In the genomic region with DNA sequence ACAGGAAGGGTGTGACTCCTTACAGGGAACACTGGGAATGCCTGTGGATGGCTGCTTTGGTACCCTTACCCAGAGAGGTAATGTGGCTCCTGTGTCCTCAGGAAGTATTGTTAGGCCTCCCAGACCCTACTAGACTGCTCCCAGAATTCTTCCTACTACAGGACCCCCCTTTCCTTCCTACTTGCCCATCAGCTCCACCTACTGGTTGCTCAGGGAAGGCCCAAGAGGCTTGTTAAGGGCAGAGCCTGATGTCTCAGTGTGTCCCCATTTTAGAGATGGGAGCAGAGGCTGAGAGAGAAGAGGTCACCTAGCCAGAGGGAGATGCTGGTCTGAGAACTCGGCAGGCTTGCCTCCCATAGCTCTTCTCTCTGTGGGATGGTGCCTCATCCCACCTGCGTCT, we compare ENCODE assay signal across 7 mouse cellular contexts.
DNase-seq lines count a peak whose midpoint lies in the region; ATAC-seq and TF ChIP-seq lines count a peak whose summit lies in the region.

No protein-coding gene starts in this region.

- H3K27ac ChIP-seq in layer of hippocampus, adult 2 months, result no peak overlapping the region
- H3K27ac ChIP-seq in lung, postnatal 0 days (ENCODE audit: low read length), result no peak overlapping the region
- no peak overlapping the region for H3K27ac ChIP-seq in intestine, embryonic 15.5 days

- no peak overlapping the region for H3K4me2 ChIP-seq in lung, postnatal 0 days (replicated peaks; ENCODE audit: low read depth, low read length)
- no peak overlapping the region for H3K4me2 ChIP-seq in intestine, embryonic 15.5 days (replicated peaks)

- peak in 1 of 2 experiments; percentile 44 for DNase-seq in layer of hippocampus, adult 2 months (ENCODE audit: low spot score in 2 of 2)
- no peak for DNase-seq in layer of hippocampus, adult 9-11 months
- DNase-seq in ZHBTc4 (ENCODE audit: low read depth, low spot score), result peak; percentile 66
- peak; percentile 52 for DNase-seq in embryo, embryonic 11 days
- peak; percentile 49 for DNase-seq in lung, postnatal 0 days (ENCODE audit: low spot score)
- DNase-seq in right cerebral cortex, postnatal 4 days, result no peak

- no peak overlapping the region for H3K4me3 ChIP-seq in layer of hippocampus, adult 2 months
- no peak overlapping the region for H3K4me3 ChIP-seq in lung, postnatal 0 days (ENCODE audit: low read depth, low read length)
- H3K4me3 ChIP-seq in intestine, embryonic 15.5 days (replicated peaks), result no peak overlapping the region

- no peaks in the 10 kb centered on the region for H3K27me3 ChIP-seq in lung, postnatal 0 days (replicated peaks; ENCODE audit: insufficient read depth, low read length)
- H3K27me3 ChIP-seq in intestine, embryonic 15.5 days (replicated peaks), result no peaks in the 10 kb centered on the region

- peaks cover 23% of the 10 kb centered on the region for H3K4me1 ChIP-seq in lung, postnatal 0 days (ENCODE audit: insufficient read depth, low read depth, low read length)
- peaks cover 29% of the 10 kb centered on the region for H3K4me1 ChIP-seq in intestine, embryonic 15.5 days (replicated peaks)

- ATAC-seq in lung, postnatal 0 days, result no peak
- ATAC-seq in intestine, embryonic 15.5 days, result no peak

- 81% methylated on average over 2 of the region's 2 CpGs for WGBS in lung, postnatal 0 days
- 86% methylated on average over 2 of the region's 2 CpGs for WGBS in intestine, embryonic 15.5 days

- peak; percentile 81 for TF ChIP-seq CTCF in layer of hippocampus, adult 2 months (conservative IDR thresholded peaks at IDR 0.05)
- TF ChIP-seq CTCF in lung, postnatal 0 days (IDR thresholded peaks at IDR 0.05), result peak; percentile 74

- no peak for TF ChIP-seq EP300 in lung, postnatal 0 days (IDR thresholded peaks at IDR 0.05)

- no peak overlapping the region for H3K9ac ChIP-seq in lung, postnatal 0 days (replicated peaks; ENCODE audit: low read depth)
- no peak overlapping the region for H3K9ac ChIP-seq in intestine, embryonic 15.5 days

- no peaks in the 10 kb centered on the region for H3K36me3 ChIP-seq in lung, postnatal 0 days (ENCODE audit: insufficient read depth, low read length)
- H3K36me3 ChIP-seq in intestine, embryonic 15.5 days, result no peaks in the 10 kb centered on the region

- no peaks in the 10 kb centered on the region for H3K9me3 ChIP-seq in lung, postnatal 0 days (ENCODE audit: low read length)
- H3K9me3 ChIP-seq in intestine, embryonic 15.5 days, result no peaks in the 10 kb centered on the region

Comparison
In these comparisons a context has a peak if more than half of its experiments do, and no peak if none do; other contexts are left out.
1. DNase-seq: peak in ZHBTc4 (single experiment), embryo, embryonic 11 days (single experiment) and lung, postnatal 0 days (single experiment); none in layer of hippocampus, adult 9-11 months (single experiment) and right cerebral cortex, postnatal 4 days (single experiment).